Mouse (Mus musculus): ENCODE measurements around the gene Cyp27a1.

- TF ChIP-seq CTCF (IDR thresholded peaks at IDR 0.05; ENCODE audit: low read depth) (no peak), EP300 (IDR thresholded peaks at IDR 0.05; ENCODE audit: low read depth) (no peak)
These were observed 60.7 kb downstream of the Cyp27a1 start for GRCm38 (mm10) chr1:74774062-74774461.
